Mouse (Mus musculus) urinary bladder, adult 18-20 months (tissue): Measurements from ENCODE around the gene Atoh8.

ENCODE experiments used
- DNase-seq, 2 experiments: peaks; one replicate each; pipeline ENCODE4 v3.0.0; 2022; ENCODE audit warnings: low spot score in 2 of 2, mixed read lengths in 2 of 2

Gene Atoh8

GRCm38 (mm10) chr6:72235098-72235806 is at the start of gene Atoh8:
Gene Atoh8, minus strand, starts transcription at chr6:72235577.
- peak; percentile 74 to 80 for DNase-seq

- no peak for DNase-seq
Observed at GRCm38 (mm10) chr6:72283914-72284313, 48.5 kb upstream of the Atoh8 start.

GRCm38 (mm10) chr6:72280410-72280998 is 45.1 kb upstream of the Atoh8 start:
- DNase-seq, result no peak

- DNase-seq, result no peak
Observed at GRCm38 (mm10) chr6:72279505-72279904, 44.1 kb upstream of the Atoh8 start.

- DNase-seq, result no peak
Observed at GRCm38 (mm10) chr6:72278835-72279234, 43.5 kb upstream of the Atoh8 start.

DNA sequence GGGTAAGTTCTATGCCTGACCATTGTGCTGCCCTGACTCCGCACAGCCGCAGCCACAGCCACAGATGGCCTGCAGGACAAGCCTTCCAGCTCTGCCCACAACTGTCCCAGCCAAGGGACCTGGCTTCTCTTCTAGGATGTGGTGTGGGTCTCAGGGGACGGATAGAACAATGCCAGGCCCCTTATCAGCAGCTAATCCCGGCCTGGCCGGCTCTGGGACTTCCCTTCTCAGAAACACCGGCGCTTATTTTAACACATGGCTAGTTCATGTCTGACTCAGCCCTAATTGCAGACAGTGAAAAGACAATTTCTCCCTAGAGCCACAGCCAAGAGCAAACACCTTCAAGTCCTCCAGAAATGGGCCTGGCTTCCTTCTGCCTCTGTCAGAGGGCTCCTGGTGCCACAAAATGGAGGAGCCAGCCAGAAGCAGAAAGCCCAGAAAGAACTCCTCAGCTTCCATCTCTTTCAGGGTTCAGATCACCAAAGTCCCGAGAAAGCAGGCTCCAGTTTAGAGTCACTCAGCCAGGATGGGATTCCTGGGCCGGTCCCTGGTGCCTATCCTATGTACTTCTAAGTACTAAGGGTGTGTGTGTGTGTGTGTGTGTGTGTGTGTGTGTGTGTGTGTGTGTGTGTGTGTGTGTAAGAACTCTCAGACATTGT is 42.3 kb upstream of the Atoh8 start:
- DNase-seq, result no peak

DNA sequence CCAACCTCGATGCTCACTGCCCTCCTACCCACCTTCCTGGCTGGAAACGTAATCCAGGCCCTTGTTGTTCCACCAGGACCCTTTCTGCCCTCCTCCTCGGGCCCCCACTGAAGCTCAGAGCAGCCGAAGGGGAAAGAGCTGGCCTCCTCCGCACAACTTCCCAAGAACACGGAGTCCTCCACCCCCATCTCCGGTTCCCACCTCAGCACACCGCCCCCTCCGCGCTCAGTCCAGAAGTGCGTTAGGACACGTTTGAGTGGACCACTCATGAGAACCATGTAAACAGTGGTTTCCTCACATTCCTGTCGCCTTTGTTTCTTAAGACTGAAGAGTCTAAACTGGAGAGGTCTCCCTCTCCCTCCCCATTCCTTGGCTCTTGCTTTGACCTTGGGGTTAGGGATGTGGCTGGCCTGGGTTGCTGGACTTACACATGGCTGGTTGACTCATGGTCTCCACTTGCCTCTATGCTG is 41.6 kb upstream of the Atoh8 start:
- no peak for DNase-seq

GRCm38 (mm10) chr6:72276141-72276540 is 40.8 kb upstream of the Atoh8 start:
- DNase-seq, result no peak

- no peak for DNase-seq
Observed at GRCm38 (mm10) chr6:72275527-72275926, 40.1 kb upstream of the Atoh8 start.

- no peak for DNase-seq
Observed at GRCm38 (mm10) chr6:72273153-72273552, 37.8 kb upstream of the Atoh8 start.

GRCm38 (mm10) chr6:72272161-72272696 is 36.9 kb upstream of the Atoh8 start:
- DNase-seq, result peak; percentile 42 to 45

DNA sequence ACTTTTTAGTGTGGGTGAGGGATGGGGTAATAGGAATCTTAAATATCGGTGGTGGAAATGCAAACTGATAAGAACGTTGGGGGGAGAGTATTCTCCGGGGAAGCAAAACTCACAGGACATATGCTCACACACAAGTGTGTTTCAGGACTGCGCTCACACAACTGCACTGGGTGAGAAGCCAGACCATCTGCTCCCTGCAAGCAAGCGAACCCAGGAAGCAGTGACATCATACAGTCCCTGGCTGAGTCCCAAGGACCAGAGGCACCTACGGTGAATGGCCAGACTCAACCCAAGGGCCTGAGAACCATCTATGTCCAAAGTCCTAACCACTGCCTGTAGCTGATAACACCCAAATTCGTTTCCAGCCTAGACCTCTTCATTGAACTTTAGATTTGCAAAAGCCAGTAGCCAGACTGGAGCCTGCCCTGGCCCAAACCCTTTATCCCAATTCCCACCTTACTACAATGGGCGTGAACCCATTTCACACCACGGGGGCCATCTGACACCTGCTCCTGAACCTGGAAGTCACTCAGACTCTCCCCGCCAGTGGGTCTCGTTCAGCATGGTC is 35.7 kb upstream of the Atoh8 start:
- DNase-seq, result no peak

DNA sequence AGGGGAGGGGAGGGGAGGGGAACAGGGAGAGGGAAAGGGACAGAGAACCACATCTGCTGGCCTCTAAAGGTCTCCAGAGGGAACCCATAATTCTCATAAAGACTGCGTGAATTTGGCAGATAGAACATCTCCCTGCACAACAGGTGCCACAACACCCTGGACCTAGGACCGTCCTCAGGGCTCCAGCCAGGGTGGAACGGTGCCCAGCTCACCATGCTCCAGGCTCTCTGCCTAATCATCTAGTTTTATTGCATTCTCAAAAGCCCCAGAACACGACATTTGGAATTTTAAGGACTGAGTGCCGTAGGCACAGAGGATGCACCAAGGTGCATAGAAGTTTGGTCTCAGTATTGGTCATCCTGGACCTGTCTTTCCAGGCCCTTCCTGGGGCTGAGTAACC is 34.9 kb upstream of the Atoh8 start:
- no peak for DNase-seq

DNA sequence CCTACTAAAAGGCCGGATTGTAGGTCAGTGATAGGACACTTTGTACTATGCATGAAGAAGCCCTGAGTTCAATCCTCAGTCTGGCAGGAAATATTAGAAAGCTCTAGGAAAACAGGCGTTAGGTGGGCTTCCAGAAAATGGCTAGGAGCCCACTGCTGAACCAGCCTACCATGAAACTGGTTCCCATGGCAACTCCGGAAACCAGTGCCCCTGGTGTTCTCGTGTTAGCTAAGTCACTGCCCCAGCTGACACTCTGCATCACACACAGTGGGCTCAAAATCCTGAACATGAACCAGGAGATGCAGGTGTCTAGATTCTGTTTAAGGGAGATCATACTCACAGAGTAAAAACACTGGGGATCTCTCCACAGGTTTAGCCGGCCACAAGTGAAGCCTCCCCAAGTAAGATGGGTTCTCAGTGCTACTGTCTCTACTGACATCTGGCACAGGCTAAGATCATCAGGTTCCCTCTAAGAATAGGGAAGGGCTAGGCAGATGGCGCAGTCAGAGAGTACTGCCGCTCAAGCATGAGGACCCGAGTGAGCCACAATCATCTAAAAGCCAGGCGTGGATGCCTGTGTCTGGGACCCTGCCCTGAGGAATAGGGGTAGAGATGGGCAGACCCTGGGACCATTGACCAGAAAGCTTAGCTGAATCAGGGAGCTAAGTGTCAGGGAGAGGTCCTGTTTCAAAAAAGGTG is 32.9 kb upstream of the Atoh8 start:
- no peak for DNase-seq

DNA sequence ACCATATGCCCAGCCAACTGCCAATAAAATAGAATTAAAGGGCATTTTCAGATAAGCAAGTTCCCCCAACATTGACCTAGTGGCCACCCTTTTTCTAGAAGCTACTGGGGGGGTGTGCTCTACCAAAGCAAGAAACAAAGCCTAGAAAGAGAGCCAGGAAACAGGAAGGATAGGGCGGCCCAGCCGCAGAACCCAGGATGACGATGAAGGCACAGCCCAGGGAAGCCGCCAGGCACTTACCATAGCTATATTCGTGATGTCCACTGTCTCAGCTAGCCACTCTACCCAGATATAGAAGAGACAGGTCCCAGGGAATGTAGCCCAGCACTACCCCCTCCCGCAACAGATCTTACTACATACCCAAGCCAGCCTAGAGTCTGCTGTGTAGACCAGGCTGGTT is 30.3 kb upstream of the Atoh8 start:
- DNase-seq, result no peak

GRCm38 (mm10) chr6:72263679-72264265 is 28.4 kb upstream of the Atoh8 start:
- no peak for DNase-seq

DNA sequence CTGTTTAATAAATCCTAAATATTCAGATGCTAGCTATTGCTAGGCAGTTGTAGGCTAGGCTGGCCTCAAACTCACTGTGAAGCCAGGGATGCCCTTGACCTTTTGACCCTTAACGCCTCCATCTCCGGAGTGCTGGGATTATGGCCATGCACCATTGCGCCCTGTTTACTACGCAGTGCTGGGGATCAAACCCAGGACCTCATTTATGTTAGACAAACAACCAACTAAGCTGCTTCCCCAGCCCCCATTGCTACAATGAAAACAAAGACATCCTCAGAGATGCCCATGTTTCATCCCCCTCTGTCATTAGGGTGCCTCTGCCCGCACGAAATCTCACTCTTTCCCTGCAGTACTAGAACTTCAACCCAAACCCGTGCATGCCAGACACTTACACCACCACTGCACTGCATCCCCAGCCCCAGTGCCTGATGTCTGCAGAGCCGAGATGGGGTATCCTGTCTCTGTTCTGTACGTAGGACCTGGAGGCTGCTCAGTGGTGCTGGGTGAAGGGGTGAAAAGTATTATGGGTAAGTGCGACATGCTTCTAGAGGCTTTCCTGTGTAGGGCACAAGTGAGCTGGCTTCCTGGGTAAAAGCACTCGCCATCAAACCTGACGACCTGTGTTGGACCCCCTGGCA is 26.4 kb upstream of the Atoh8 start:
- DNase-seq, result no peak

- peak; percentile 81 to 83 for DNase-seq
Observed at GRCm38 (mm10) chr6:72260981-72261682, 25.8 kb upstream of the Atoh8 start.

GRCm38 (mm10) chr6:72259474-72259873 is 24.1 kb upstream of the Atoh8 start:
- no peak for DNase-seq

DNA sequence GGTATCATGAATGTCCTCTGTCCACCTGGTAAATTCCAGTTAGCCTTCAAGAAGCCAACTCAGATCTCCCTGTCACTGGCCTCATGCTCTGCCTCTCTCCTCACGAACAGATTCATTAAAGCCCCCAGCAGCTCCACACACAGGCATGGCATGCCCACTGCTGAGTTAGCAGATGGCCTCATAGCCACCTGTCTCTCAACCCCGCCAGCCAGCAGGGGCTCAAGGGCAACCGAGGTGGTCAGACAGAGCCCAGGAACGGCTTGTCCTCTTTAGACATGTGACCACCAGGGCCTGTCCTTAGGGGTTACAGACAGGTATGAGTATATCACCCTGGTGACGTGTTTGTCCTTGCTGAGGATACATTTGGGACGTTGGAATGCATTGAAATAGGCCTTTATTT is 19.9 kb upstream of the Atoh8 start:
- no peak for DNase-seq
